Mouse (Mus musculus): ENCODE measurements around the gene Errfi1. TPM values are rescaled to one million over a fixed set of nuclear protein-coding genes. Genes with fewer than 3 reads are reported as not detected.

The Errfi1 gene
- 21.6 and 21.8 TPM in 2 replicates for polyA plus RNA-seq (2021; fragmentation: Nextera tagmentation)
- long read RNA-seq, experiment 1, transcript Errfi1-201 (4 exons, 3,043 nt) = major isoform, 172 of 194 reads
- long read RNA-seq, experiment 1, partial matches to known transcripts = 17 of 194 reads
- long read RNA-seq, experiment 1, other reads (novel, unspliced or antisense) = 5 of 194 reads
- long read RNA-seq, experiment 2, transcript Errfi1-201 (4 exons, 3,043 nt) = major isoform, 22 of 34 reads
- long read RNA-seq, experiment 2, partial matches to known transcripts = 1 of 34 reads
- long read RNA-seq, experiment 2, other reads (novel, unspliced or antisense) = 11 of 34 reads

DNA sequence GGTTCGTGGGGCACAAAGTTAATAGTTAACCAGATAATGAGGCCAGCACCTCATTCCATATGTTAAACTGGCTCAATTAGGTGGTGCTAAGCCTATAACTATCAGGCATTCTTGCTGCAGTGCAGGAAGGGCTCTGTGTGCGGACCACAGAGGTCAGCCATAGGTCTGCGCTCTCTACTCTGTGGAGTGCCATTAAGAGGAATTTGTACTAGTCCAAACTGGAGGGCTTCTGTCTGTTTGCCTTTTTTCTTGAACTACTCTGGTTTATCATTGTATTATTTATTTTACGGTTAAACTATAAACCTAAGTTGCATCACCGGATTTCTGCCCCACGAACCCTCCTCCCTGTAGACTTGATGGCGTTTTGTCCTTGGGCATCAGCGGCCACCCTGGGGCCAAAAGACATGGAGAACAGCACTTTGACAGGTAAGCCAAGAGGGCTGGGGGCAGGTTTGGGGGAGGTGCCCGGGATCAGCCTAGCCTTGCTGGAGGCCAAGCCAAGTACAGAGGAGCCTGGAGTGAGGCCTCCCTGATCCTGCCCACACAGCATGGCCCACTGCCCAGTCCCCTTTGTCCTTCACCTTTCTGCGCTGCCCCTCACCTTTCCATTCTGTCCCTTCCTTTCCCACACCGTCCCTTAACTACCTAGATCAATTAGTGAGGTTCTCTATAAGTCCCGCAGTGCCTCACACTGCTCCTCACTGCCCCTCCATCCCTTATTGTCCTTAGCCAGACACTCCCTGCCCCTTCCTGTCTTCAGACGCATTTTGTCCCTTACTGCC is at the start of gene Errfi1:
Gene Errfi1 (plus strand): TSS at position 240 of the 782 bp plus-strand sequence.

DNA sequence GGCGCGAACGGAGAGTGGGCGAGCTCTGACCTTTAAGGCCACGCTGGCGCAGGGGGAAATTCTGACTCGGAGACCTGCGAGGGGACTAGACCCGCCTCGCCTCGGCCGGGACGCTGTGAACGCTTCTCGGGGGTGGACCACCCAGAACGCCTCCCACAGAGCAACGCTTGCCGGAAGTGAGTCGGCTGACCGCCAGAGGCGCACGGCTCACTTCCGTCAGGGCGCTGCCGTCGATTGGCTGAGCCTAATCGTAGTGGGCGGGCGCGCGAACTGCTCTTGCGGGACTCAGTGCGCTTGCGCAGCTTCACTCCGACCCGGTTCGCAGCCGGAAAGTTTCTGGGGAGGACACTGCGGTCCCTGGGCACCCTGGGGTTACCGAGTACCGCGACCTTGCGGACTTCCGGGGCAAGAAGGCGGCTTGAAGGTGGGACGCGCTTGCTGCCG is 60.6 kb downstream of the Errfi1 start, which contains the start of the genes Park7 and Tnfrsf9:
Gene Park7 (minus strand): TSS at position 148 of the 444 bp plus-strand sequence.
Gene Tnfrsf9 (plus strand): TSS at position 273 of the 444 bp plus-strand sequence.

Other genes starting within 250 kb of the Errfi1 start
- 10.3 and 21.3 TPM in 2 replicates for gene Slc45a1, start 201.7 kb upstream of the Errfi1 start, polyA plus RNA-seq (2021; fragmentation: Nextera tagmentation)
- 493 and 567 TPM in 2 replicates for gene Park7, start 60.5 kb downstream of the Errfi1 start, polyA plus RNA-seq (2021; fragmentation: Nextera tagmentation)
- gene Tnfrsf9, start 60.6 kb downstream of the Errfi1 start, polyA plus RNA-seq (2021; fragmentation: Nextera tagmentation) = 0.34 and 0.48 TPM in 2 replicates
- gene Uts2, start 143.2 kb downstream of the Errfi1 start, polyA plus RNA-seq (2021; fragmentation: Nextera tagmentation) = not detected in 2 replicates
- gene Per3, start 190.7 kb downstream of the Errfi1 start, polyA plus RNA-seq (2021; fragmentation: Nextera tagmentation) = 15.7 and 16.7 TPM in 2 replicates
- 30.3 and 31.6 TPM in 2 replicates for gene Vamp3, start 204.0 kb downstream of the Errfi1 start, polyA plus RNA-seq (2021; fragmentation: Nextera tagmentation)
- gene Gm13090, start 235.7 kb downstream of the Errfi1 start, polyA plus RNA-seq (2021; fragmentation: Nextera tagmentation) = not detected in 2 replicates

Measured in left cerebral cortex, adult 6 months (tissue).